Mouse (Mus musculus) intestine, postnatal 0 days (tissue): ENCODE data around the gene Fto. TPM values are rescaled to one million over a fixed set of nuclear protein-coding genes. Genes with fewer than 3 reads are reported as not detected.

Experiments
- ATAC-seq: fragments of 200-750 bp; cut with Nextera tagmentation; 2 replicates; pipeline ENCODE4 v1.8.0; 2017; ENCODE audit warnings: mild to moderate bottlenecking, moderate TSS enrichment, moderate library complexity
- H3K27ac ChIP-seq: fragments of 300-500 bp; sonication (generic); 2 replicates; pipeline ENCODE4 v1.5.1; 2014; ENCODE audit warnings: mild to moderate bottlenecking, low read depth, low read length, moderate library complexity
- H3K27me3 ChIP-seq: fragments of 300-500 bp; sonication (generic); replicated peaks from 2 replicates; pipeline ENCODE4 v1.6.1; 2014; ENCODE audit warnings: low read length, mixed read lengths; ENCODE audit not compliant: control insufficient read depth, insufficient read depth
- H3K36me3 ChIP-seq: fragments of 300-500 bp; sonication (generic); 2 replicates; pipeline ENCODE4 v1.6.1; 2014; ENCODE audit warnings: mild to moderate bottlenecking, moderate library complexity; ENCODE audit not compliant: control insufficient read depth, insufficient read depth
- H3K4me1 ChIP-seq: fragments of 300-500 bp; sonication (generic); replicated peaks from 2 replicates; pipeline ENCODE4 v1.6.1; 2014; ENCODE audit warnings: antibody characterized with exemption, low read length, mixed read lengths; ENCODE audit not compliant: control insufficient read depth, insufficient read depth
- H3K4me2 ChIP-seq: fragments of 300-500 bp; sonication (generic); replicated peaks from 2 replicates; pipeline ENCODE4 v1.6.1; 2014; ENCODE audit warnings: low read depth, mild to moderate bottlenecking, moderate library complexity
- H3K4me3 ChIP-seq: fragments of 300-500 bp; sonication (generic); 2 replicates; pipeline ENCODE4 v1.5.1; 2014; ENCODE audit warnings: low read depth, low read length
- H3K9ac ChIP-seq: fragments of 300-500 bp; sonication (generic); 2 replicates; pipeline ENCODE4 v1.6.1; 2014; ENCODE audit warnings: mild to moderate bottlenecking, low read depth, low read length
- H3K9me3 ChIP-seq: fragments of 300-500 bp; sonication (generic); 2 replicates; pipeline ENCODE4 v1.6.1; 2016; ENCODE audit warnings: mixed run types; ENCODE audit not compliant: control insufficient read depth
- CTCF ChIP-seq: sonication (generic); IDR thresholded peaks from 2 replicates; pipeline ENCODE4 v1.5.1; 2016; ENCODE audit warnings: low read depth, mild to moderate bottlenecking, control low read depth, antibody characterized with exemption, moderate library complexity
- WGBS: fragments of 180-500 bp; shearing (Covaris S2); extraction: QIAGEN DNeasy Blood & Tissue Kit; methylation state at CpG from one replicate; pipeline ENCODE4 v1.1.7; 2014; 5-methylcytosine and 5-hydroxymethylcytosine counted together
- polyA plus RNA-seq: library from polyadenylated mRNA; unstranded; fragments of >200 nt; fragmentation: Nextera tagmentation; extraction: Ambion mirVana; gene quantifications from 2 replicates; pipeline ENCODE4 v1.2.1, GENCODE M21; 2015

Fto gene
- polyA plus RNA-seq, 1 experiment from 2014 or later, result 21.7 TPM

- no peak for ATAC-seq
- WGBS, result 85% methylated on average over 4 of the region's 4 CpGs
These were observed 258.7 kb downstream of the Fto start for GRCm38 (mm10) chr8:91571978-91572377.

GRCm38 (mm10) chr8:91572630-91573029 is 259.3 kb downstream of the Fto start:
- no peak for TF ChIP-seq CTCF
- H3K27ac ChIP-seq, result no peak overlapping the region
- no peak overlapping the region for H3K4me2 ChIP-seq
- no peaks in the 10 kb centered on the region for H3K27me3 ChIP-seq
- 32% methylated on average over 4 of the region's 4 CpGs for WGBS
- H3K4me1 ChIP-seq, result no peaks in the 10 kb centered on the region
- no peaks in the 10 kb centered on the region for H3K36me3 ChIP-seq
- H3K4me3 ChIP-seq, result no peak overlapping the region
- no peak for ATAC-seq
- no peaks in the 10 kb centered on the region for H3K9me3 ChIP-seq
- no peak overlapping the region for H3K9ac ChIP-seq

More at GRCm38 (mm10) chr8:91571978-91572377, 258.7 kb downstream of the Fto start:
- Histone ChIP-seq H3K4me1 (no peaks in the 10 kb centered on the region), H3K27me3 (no peaks in the 10 kb centered on the region), H3K9me3 (no peaks in the 10 kb centered on the region), H3K9ac (no peak overlapping the region), H3K4me3 (no peak overlapping the region), H3K4me2 (no peak overlapping the region), H3K27ac (no peak overlapping the region), H3K36me3 (no peaks in the 10 kb centered on the region)
- TF ChIP-seq CTCF, result no peak

GRCm38 (mm10) chr8:91575576-91575975 is 262.3 kb downstream of the Fto start:
- no peak overlapping the region for H3K27ac ChIP-seq
- H3K4me2 ChIP-seq, result no peak overlapping the region
- H3K9ac ChIP-seq, result no peak overlapping the region
- no peaks in the 10 kb centered on the region for H3K27me3 ChIP-seq
- no peak for ATAC-seq
- H3K4me3 ChIP-seq, result no peak overlapping the region
- no peaks in the 10 kb centered on the region for H3K36me3 ChIP-seq
- H3K4me1 ChIP-seq, result no peaks in the 10 kb centered on the region
- no peaks in the 10 kb centered on the region for H3K9me3 ChIP-seq
- no peak for TF ChIP-seq CTCF
- 59% methylated on average over 3 of the region's 3 CpGs for WGBS

GRCm38 (mm10) chr8:91576086-91576917 is 263.0 kb downstream of the Fto start:
- Histone ChIP-seq H3K9ac (no peak overlapping the region), H3K27ac (no peak overlapping the region), H3K27me3 (no peaks in the 10 kb centered on the region), H3K36me3 (no peaks in the 10 kb centered on the region), H3K9me3 (no peaks in the 10 kb centered on the region), H3K4me2 (no peak overlapping the region), H3K4me3 (no peak overlapping the region), H3K4me1 (no peaks in the 10 kb centered on the region)
- no peak for ATAC-seq
- TF ChIP-seq CTCF, result no peak
- WGBS, result 64% methylated on average over 17 of the region's 17 CpGs

GRCm38 (mm10) chr8:91576918-91577241 is 263.6 kb downstream of the Fto start:
- no peak for TF ChIP-seq CTCF
- H3K4me1 ChIP-seq, result no peaks in the 10 kb centered on the region
- 75% methylated on average over 6 of the region's 6 CpGs for WGBS
- no peak overlapping the region for H3K4me2 ChIP-seq
- no peak for ATAC-seq
- H3K9me3 ChIP-seq, result no peaks in the 10 kb centered on the region
- H3K4me3 ChIP-seq, result no peak overlapping the region
- H3K27ac ChIP-seq, result no peak overlapping the region
- H3K9ac ChIP-seq, result no peak overlapping the region
- no peaks in the 10 kb centered on the region for H3K36me3 ChIP-seq
- H3K27me3 ChIP-seq, result no peaks in the 10 kb centered on the region

- Histone ChIP-seq H3K9me3 (no peaks in the 10 kb centered on the region), H3K27ac (no peak overlapping the region), H3K9ac (no peak overlapping the region), H3K4me1 (no peaks in the 10 kb centered on the region), H3K4me3 (no peak overlapping the region), H3K4me2 (no peak overlapping the region), H3K27me3 (no peaks in the 10 kb centered on the region), H3K36me3 (no peaks in the 10 kb centered on the region)
- WGBS, result 95% methylated on average over 3 of the region's 3 CpGs
- no peak for ATAC-seq
- TF ChIP-seq CTCF, result no peak
These were observed 264.3 kb downstream of the Fto start for GRCm38 (mm10) chr8:91577605-91578004.
